Mouse (Mus musculus): ENCODE results near the gene Kmt5b. TPM values are rescaled to one million over a fixed set of nuclear protein-coding genes. Genes with fewer than 3 reads are reported as not detected.
A peak's percentile ranks its signal among the peaks of the same experiment; 100 is the strongest.

Kmt5b gene
- polyA plus RNA-seq, 1 experiment from 2014 or later = 27.3 TPM

DNA sequence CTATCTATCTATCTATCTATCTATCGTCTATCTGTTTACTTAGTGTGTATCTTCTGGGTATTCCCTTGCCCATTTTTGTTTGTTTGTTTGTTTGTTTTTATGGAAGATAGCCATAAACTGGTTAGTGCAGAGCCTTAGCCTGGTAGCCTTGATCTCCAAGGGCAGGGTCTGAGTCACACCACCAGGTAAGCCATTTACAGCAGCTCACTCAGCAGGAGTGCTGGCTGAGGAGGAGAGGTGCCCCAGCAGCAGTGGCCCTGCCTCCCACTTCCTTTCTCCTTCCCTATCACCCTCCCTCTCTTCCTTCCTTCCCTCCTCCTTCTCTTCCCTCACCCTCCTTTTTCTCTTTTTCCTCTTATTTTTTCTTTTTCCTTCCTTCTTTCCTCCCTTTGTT, 14.0 kb upstream of the Kmt5b start:
- Histone ChIP-seq H3K4me3 (ENCODE audit: control insufficient read depth in 1 of 2, insufficient read depth in 1 of 2, low read depth in 1 of 2, low read length in 2 of 2) (no peak overlapping the region), H3K27me3 (ENCODE audit: control insufficient read depth, insufficient read depth, low read length) (no peaks in the 10 kb centered on the region), H3K9ac (ENCODE audit: low read length) (no peak overlapping the region), H3K27ac (replicated peaks in 1 of 2; ENCODE audit: control insufficient read depth in 1 of 2, insufficient read depth in 1 of 2, low read depth in 2 of 2, low read length in 2 of 2) (no peak overlapping the region), H3K4me2 (ENCODE audit: low read length) (no peak overlapping the region), H3K9me3 (ENCODE audit: control insufficient read depth, low read length) (0 out of 2 replicates have a peak, but pooled peaks cover 4% of the 10 kb centered on the region), H3K4me1 (ENCODE audit: control insufficient read depth in 2 of 2, insufficient read depth in 2 of 2, low read length in 2 of 2) (no peaks in the 10 kb centered on the region), H3K36me3 (ENCODE audit: control insufficient read depth, insufficient read depth, low read length) (no peaks in the 10 kb centered on the region)
- whole genome bisulfite sequencing = 70% methylated on average over 1 of the region's 1 CpGs
- no peak for ATAC-seq (ENCODE audit: insufficient number of reproducible peaks, insufficient read depth, low FRiP score, low read depth)

GRCm38 (mm10) chr19:3753738-3754137, 13.5 kb upstream of the Kmt5b start:
- no peak for ATAC-seq (ENCODE audit: insufficient number of reproducible peaks, insufficient read depth, low FRiP score, low read depth)
- H3K4me1 ChIP-seq (ENCODE audit: control insufficient read depth in 2 of 2, insufficient read depth in 2 of 2, low read length in 2 of 2) = no peaks in the 10 kb centered on the region
- 40% methylated on average over 8 of the region's 8 CpGs for WGBS

GRCm38 (mm10) chr19:3757861-3758260, 9.4 kb upstream of the Kmt5b start:
- no peak overlapping the region for H3K4me3 ChIP-seq (ENCODE audit: control insufficient read depth in 1 of 2, insufficient read depth in 1 of 2, low read depth in 1 of 2, low read length in 2 of 2)
- no peaks in the 10 kb centered on the region for H3K4me1 ChIP-seq (ENCODE audit: control insufficient read depth in 2 of 2, insufficient read depth in 2 of 2, low read length in 2 of 2)
- WGBS = 56% methylated on average over 1 of the region's 1 CpGs
- no peak overlapping the region for H3K27ac ChIP-seq (replicated peaks in 1 of 2; ENCODE audit: control insufficient read depth in 1 of 2, insufficient read depth in 1 of 2, low read depth in 2 of 2, low read length in 2 of 2)
- no peaks in the 10 kb centered on the region for H3K9me3 ChIP-seq (ENCODE audit: control insufficient read depth, low read length)
- H3K27me3 ChIP-seq (ENCODE audit: control insufficient read depth, insufficient read depth, low read length) = no peaks in the 10 kb centered on the region
- no peak for ATAC-seq (ENCODE audit: insufficient number of reproducible peaks, insufficient read depth, low FRiP score, low read depth)
- no peak overlapping the region for H3K9ac ChIP-seq (ENCODE audit: low read length)
- no peaks in the 10 kb centered on the region for H3K36me3 ChIP-seq (ENCODE audit: control insufficient read depth, insufficient read depth, low read length)
- H3K4me2 ChIP-seq (ENCODE audit: low read length) = no peak overlapping the region

More at GRCm38 (mm10) chr19:3753738-3754137, 13.5 kb upstream of the Kmt5b start:
- Histone ChIP-seq H3K27ac (replicated peaks in 1 of 2; ENCODE audit: control insufficient read depth in 1 of 2, insufficient read depth in 1 of 2, low read depth in 2 of 2, low read length in 2 of 2) (no peak overlapping the region), H3K4me2 (ENCODE audit: low read length) (no peak overlapping the region), H3K9ac (ENCODE audit: low read length) (no peak overlapping the region), H3K9me3 (ENCODE audit: control insufficient read depth, low read length) (no peaks in the 10 kb centered on the region), H3K4me3 (ENCODE audit: control insufficient read depth in 1 of 2, insufficient read depth in 1 of 2, low read depth in 1 of 2, low read length in 2 of 2) (no peak overlapping the region), H3K36me3 (ENCODE audit: control insufficient read depth, insufficient read depth, low read length) (no peaks in the 10 kb centered on the region), H3K27me3 (ENCODE audit: control insufficient read depth, insufficient read depth, low read length) (no peaks in the 10 kb centered on the region)

GRCm38 (mm10) chr19:3765221-3765820, 1.9 kb upstream of the Kmt5b start:
- Histone ChIP-seq H3K9ac (ENCODE audit: low read length) (no peak overlapping the region), H3K4me2 (ENCODE audit: low read length) (no peak overlapping the region), H3K36me3 (ENCODE audit: control insufficient read depth, insufficient read depth, low read length) (no peaks in the 10 kb centered on the region), H3K4me3 (ENCODE audit: control insufficient read depth in 1 of 2, insufficient read depth in 1 of 2, low read depth in 1 of 2, low read length in 2 of 2) (no peak overlapping the region), H3K9me3 (ENCODE audit: control insufficient read depth, low read length) (no peaks in the 10 kb centered on the region), H3K4me1 (ENCODE audit: control insufficient read depth in 2 of 2, insufficient read depth in 2 of 2, low read length in 2 of 2) (peaks cover 7 to 16% of the 10 kb centered on the region in 2 experiments), H3K27me3 (ENCODE audit: control insufficient read depth, insufficient read depth, low read length) (no peaks in the 10 kb centered on the region), H3K27ac (replicated peaks in 1 of 2; ENCODE audit: control insufficient read depth in 1 of 2, insufficient read depth in 1 of 2, low read depth in 2 of 2, low read length in 2 of 2) (no peak overlapping the region)
- WGBS = 82% methylated on average over 4 of the region's 4 CpGs
- ATAC-seq (ENCODE audit: insufficient number of reproducible peaks, insufficient read depth, low FRiP score, low read depth) = no peak

GRCm38 (mm10) chr19:3766378-3766777, 843 bp upstream of the Kmt5b start:
- Histone ChIP-seq H3K27me3 (ENCODE audit: control insufficient read depth, insufficient read depth, low read length) (no peaks in the 10 kb centered on the region), H3K36me3 (ENCODE audit: control insufficient read depth, insufficient read depth, low read length) (no peaks in the 10 kb centered on the region), H3K27ac (replicated peaks in 1 of 2; ENCODE audit: control insufficient read depth in 1 of 2, insufficient read depth in 1 of 2, low read depth in 2 of 2, low read length in 2 of 2) (no peak overlapping the region), H3K4me3 (ENCODE audit: control insufficient read depth in 1 of 2, insufficient read depth in 1 of 2, low read depth in 1 of 2, low read length in 2 of 2) (no peak overlapping the region), H3K9ac (ENCODE audit: low read length) (no peak overlapping the region), H3K9me3 (ENCODE audit: control insufficient read depth, low read length) (no peaks in the 10 kb centered on the region), H3K4me1 (ENCODE audit: control insufficient read depth in 2 of 2, insufficient read depth in 2 of 2, low read length in 2 of 2) (peaks cover 7 to 18% of the 10 kb centered on the region in 2 experiments), H3K4me2 (ENCODE audit: low read length) (peak overlapping the region; percentile 77; the same call in 1 of the 2 replicates)
- no peak for ATAC-seq (ENCODE audit: insufficient number of reproducible peaks, insufficient read depth, low FRiP score, low read depth)
- 85% methylated on average over 5 of the region's 5 CpGs for WGBS

DNA sequence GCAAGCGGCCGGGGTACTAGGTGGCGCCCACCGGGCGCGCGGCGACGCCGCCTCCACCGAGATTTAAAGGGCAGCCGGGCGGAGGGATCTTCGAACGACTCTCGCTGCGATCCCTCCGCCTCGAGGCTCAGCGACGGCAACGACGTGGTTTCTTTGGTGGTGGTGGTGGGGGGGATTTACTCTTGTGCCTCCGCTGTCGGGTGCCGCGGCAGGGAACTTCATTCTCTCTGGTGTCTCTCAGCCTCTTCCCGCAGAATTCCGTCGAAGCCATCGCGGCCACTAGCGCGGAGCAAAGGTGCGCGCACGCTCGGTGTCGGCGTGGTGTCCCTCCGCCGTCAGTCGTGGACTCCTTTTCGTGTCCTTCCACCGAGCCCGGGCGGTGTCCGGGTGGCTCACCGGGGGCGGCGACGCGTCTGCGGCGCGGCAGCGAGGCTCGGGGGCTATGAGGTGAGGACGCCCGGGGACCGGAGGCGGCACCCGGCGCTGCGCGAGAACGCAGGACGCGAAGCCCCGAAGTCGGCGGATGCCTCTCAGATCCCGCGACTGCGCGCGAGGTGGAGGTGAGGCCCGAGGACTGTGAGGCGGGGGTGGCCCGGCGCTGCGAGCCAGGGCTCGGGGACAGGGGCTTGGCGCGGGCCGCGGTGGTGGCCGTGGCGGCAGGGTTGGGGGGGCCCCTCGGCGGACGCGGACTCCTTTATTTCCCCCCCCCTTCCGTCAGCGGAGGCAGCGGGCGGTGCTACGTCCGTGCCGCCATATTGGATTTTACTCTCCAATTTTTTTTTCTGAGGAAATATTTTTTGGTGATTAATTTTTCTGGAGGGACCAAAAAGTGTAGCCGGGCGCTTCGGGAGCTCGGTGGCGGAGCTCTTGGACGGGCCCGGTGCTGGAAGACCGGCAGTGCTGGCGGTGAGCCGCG, 818 bp downstream of the Kmt5b start:
- Histone ChIP-seq H3K27ac (replicated peaks in 1 of 2; ENCODE audit: control insufficient read depth in 1 of 2, insufficient read depth in 1 of 2, low read depth in 2 of 2, low read length in 2 of 2) (peak overlapping the region; percentile 99 to 100), H3K4me3 (ENCODE audit: control insufficient read depth in 1 of 2, insufficient read depth in 1 of 2, low read depth in 1 of 2, low read length in 2 of 2) (peak overlapping the region; percentile 79 to 98), H3K9ac (ENCODE audit: low read length) (peak overlapping the region; percentile 100), H3K4me2 (ENCODE audit: low read length) (peak overlapping the region; percentile 77), H3K27me3 (ENCODE audit: control insufficient read depth, insufficient read depth, low read length) (no peaks in the 10 kb centered on the region), H3K9me3 (ENCODE audit: control insufficient read depth, low read length) (no peaks in the 10 kb centered on the region), H3K4me1 (ENCODE audit: control insufficient read depth in 2 of 2, insufficient read depth in 2 of 2, low read length in 2 of 2) (peaks cover 7 to 21% of the 10 kb centered on the region in 2 experiments), H3K36me3 (ENCODE audit: control insufficient read depth, insufficient read depth, low read length) (no peaks in the 10 kb centered on the region)
- under 1% methylated on average over 110 of the region's 111 CpGs for WGBS
- peak; percentile 65 for ATAC-seq (ENCODE audit: insufficient number of reproducible peaks, insufficient read depth, low FRiP score, low read depth)

DNA sequence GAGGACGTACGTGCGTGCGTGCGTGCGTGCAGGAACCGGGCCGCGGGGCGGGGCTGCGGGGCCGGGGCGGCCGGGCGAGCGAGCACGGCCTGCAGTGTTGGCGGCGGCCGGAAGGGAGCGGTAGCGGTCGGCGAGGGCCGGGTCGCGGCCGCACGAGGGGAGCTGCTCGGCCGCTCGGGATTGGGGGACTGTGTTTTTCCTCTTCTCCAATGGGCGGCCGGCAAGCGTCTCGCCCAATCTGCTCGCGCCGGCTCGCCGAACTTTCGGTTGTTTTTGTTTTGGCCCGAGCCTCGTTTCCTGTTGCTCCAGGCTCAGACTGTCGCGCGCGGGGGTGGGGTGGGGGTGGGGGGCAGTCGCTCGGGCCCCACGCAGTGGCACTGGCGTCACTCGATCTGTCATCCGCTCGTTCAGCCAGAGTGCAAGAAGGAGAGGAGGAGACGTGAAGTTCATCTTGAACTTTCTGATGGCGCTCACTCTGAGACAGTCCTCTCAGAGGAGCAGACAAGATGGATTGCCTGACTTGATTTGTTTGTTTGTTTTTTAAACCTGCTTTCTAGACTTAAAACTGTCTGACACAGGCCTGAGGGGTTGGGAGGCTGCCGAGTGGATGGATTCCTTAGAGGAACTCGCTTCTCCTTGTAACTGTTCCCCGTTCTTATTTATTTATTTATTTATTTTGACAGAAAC, 1.6 kb downstream of the Kmt5b start:
- Histone ChIP-seq H3K9me3 (ENCODE audit: control insufficient read depth, low read length) (no peaks in the 10 kb centered on the region), H3K4me3 (ENCODE audit: control insufficient read depth in 1 of 2, insufficient read depth in 1 of 2, low read depth in 1 of 2, low read length in 2 of 2) (peak overlapping the region; percentile 79 to 98), H3K27ac (replicated peaks in 1 of 2; ENCODE audit: control insufficient read depth in 1 of 2, insufficient read depth in 1 of 2, low read depth in 2 of 2, low read length in 2 of 2) (peak overlapping the region; percentile 99 to 100), H3K36me3 (ENCODE audit: control insufficient read depth, insufficient read depth, low read length) (no peaks in the 10 kb centered on the region), H3K27me3 (ENCODE audit: control insufficient read depth, insufficient read depth, low read length) (no peaks in the 10 kb centered on the region), H3K9ac (ENCODE audit: low read length) (peak overlapping the region; percentile 100), H3K4me1 (ENCODE audit: control insufficient read depth in 2 of 2, insufficient read depth in 2 of 2, low read length in 2 of 2) (peaks cover 7 to 21% of the 10 kb centered on the region in 2 experiments), H3K4me2 (ENCODE audit: low read length) (peak overlapping the region; percentile 77)
- WGBS = 2% methylated on average over 56 of the region's 60 CpGs
- ATAC-seq (ENCODE audit: insufficient number of reproducible peaks, insufficient read depth, low FRiP score, low read depth) = peak; percentile 86
